21 mouse cellular contexts compared by ENCODE assay signal in the genomic region with DNA sequence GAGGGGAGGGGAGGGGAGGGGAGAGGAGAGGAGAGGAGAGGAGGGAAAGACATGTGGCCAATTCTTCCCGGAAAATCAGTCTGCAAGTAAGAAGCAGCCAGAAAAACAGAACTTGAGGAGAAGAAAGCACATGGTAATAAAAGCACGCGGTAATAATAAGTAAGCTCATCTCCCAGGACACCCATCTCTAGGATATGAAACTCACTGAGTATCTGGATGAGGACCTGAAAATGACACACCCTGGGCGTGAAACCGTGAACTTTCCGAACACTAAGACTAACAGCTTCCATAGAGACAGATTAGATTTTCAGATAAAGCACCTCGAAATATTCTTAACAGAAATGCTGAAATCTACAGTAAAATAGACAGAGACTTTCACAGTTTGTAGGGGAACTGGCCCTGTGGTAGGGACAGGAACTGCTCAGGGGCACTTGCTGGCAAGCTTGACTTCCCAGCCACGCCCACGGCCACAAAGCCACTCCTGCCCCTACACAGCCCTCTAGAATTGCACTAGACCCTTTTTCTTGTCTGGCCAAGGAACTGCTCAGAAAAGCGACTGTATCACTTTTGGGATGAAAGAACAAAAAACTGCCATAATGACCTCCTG.
DNase-seq lines count a peak whose midpoint lies in the region; ATAC-seq lines count a peak whose summit lies in the region.
"Had no signal": no experiment of that assay in that cellular context is flagged by ENCODE, and none has a peak within 500 bp of the region (broad histone marks: within the 10 kb centered on the region; RNA-seq: fewer than 3 reads in every experiment).

No protein-coding gene starts in this region.

- peak; percentile 16 to 57 for DNase-seq in spleen, postnatal 4 days (ENCODE audit: low spot score in 2 of 2)
- DNase-seq in spleen, postnatal 14 days (ENCODE audit: low spot score in 2 of 2), result no peak
- peak; percentile 12 for DNase-seq in T-cell, adult 2 months (ENCODE audit: low spot score)
- peak; percentile 40 for DNase-seq in thymus, postnatal 4 days
- DNase-seq in left cerebral cortex, adult 11 months (ENCODE audit: low spot score), result no peak
- DNase-seq: adrenal gland, adult 2 months; cerebellum, adult 8-10 months; gastrocnemius, postnatal 10 days; kidney, adult 18-20 months; kidney, postnatal 36 days; left cerebral cortex, postnatal 4 days; lung, postnatal 4 days; right cerebral cortex, postnatal 14 days had no signal

- H3K4me3 ChIP-seq in kidney, embryonic 15.5 days (replicated peaks), result no peak overlapping the region
- H3K4me3 ChIP-seq: midbrain, embryonic 15.5 days; stomach, embryonic 15.5 days had no signal

- no peaks in the 10 kb centered on the region for H3K27me3 ChIP-seq in kidney, embryonic 15.5 days
- H3K27me3 ChIP-seq: midbrain, embryonic 15.5 days; stomach, embryonic 15.5 days had no signal

- no peak overlapping the region for H3K27ac ChIP-seq in kidney, embryonic 15.5 days
- H3K27ac ChIP-seq: hindbrain, postnatal 0 days; liver, embryonic 14.5 days; midbrain, embryonic 15.5 days; stomach, embryonic 15.5 days had no signal

- peak; percentile 99 for ATAC-seq in hematopoietic stem cell, adult 5-6 weeks (replicated peaks in 1 of 2; ENCODE audit: insufficient read depth in 1 of 2, low FRiP score in 2 of 2, low TSS enrichment in 1 of 2, low read depth in 1 of 2, poor library complexity in 2 of 2, severe bottlenecking in 2 of 2)
- no peak for ATAC-seq in kidney, embryonic 15.5 days (replicated peaks; ENCODE audit: low FRiP score)
- ATAC-seq: forebrain, embryonic 14.5 days; hindbrain, postnatal 0 days; midbrain, embryonic 15.5 days had no signal

- H3K4me1 ChIP-seq in kidney, embryonic 15.5 days, result no peaks in the 10 kb centered on the region
- H3K4me1 ChIP-seq: midbrain, embryonic 15.5 days; stomach, embryonic 15.5 days had no signal

- no peak overlapping the region for H3K9ac ChIP-seq in kidney, embryonic 15.5 days
- H3K9ac ChIP-seq: liver, embryonic 14.5 days; midbrain, embryonic 15.5 days; stomach, embryonic 15.5 days had no signal

- no peaks in the 10 kb centered on the region for H3K36me3 ChIP-seq in kidney, embryonic 15.5 days
- H3K36me3 ChIP-seq: midbrain, embryonic 15.5 days; stomach, embryonic 15.5 days had no signal

- whole genome bisulfite sequencing in kidney, embryonic 15.5 days, result 77% methylated on average over 10 of the region's 10 CpGs

- no peaks in the 10 kb centered on the region for H3K9me3 ChIP-seq in kidney, embryonic 15.5 days (replicated peaks)
- H3K9me3 ChIP-seq: midbrain, embryonic 15.5 days; stomach, embryonic 15.5 days had no signal

- H3K4me2 ChIP-seq in kidney, embryonic 15.5 days, result no peak overlapping the region
- H3K4me2 ChIP-seq: heart, embryonic 11.5 days; midbrain, embryonic 15.5 days; stomach, embryonic 15.5 days had no signal

Comparison
In these comparisons a context has a peak if more than half of its experiments do, and no peak if none do; other contexts are left out.
1. DNase-seq: peak in spleen, postnatal 4 days (2 of 2), T-cell, adult 2 months (single experiment) and thymus, postnatal 4 days (single experiment); none in spleen, postnatal 14 days (0 of 2) and left cerebral cortex, adult 11 months (single experiment).